Comparison of ENCODE assay signal across 28 mouse cellular contexts in genomic region chr7:96476987-96477613, GRCm38 (mm10).
DNase-seq lines count a peak whose midpoint lies in the region; ATAC-seq and TF ChIP-seq lines count a peak whose summit lies in the region.
"Had no signal": no experiment of that assay in that cellular context is flagged by ENCODE, and none has a peak within 500 bp of the region (broad histone marks: within the 10 kb centered on the region; RNA-seq: fewer than 3 reads in every experiment).

No protein-coding gene starts in this region.

- in situ Hi-C loops in CH12.LX (cut with MboI; ENCODE audit: low pct_ligation_motif_present, low pct_unique_long_range_greater_than_20kb, low sequenced_read_pairs) = no loop called here

- no peaks in the 10 kb centered on the region for H3K9me3 ChIP-seq in CH12.LX (replicated peaks; ENCODE audit: low read length)
- H3K9me3 ChIP-seq: embryonic facial prominence, embryonic 13.5 days; forebrain, embryonic 12.5 days; hindbrain, embryonic 12.5 days; midbrain, embryonic 10.5 days had no signal

- DNase-seq in liver, adult 2 months (ENCODE audit: extremely low read depth, low read depth, low spot score) = peak; percentile 34
- no peak for DNase-seq in liver
- peak; percentile 66 for DNase-seq in A20 (ENCODE audit: low read depth, low spot score)
- DNase-seq in CH12.LX (ENCODE audit: extremely low read depth) = peak; percentile 68
- no peak for DNase-seq in MN1 (ENCODE audit: low spot score)
- no peak for DNase-seq in kidney, adult 18-20 months
- DNase-seq: adrenal gland, postnatal 14 days; cerebellum, postnatal 25 days; embryo, embryonic 11 days; gastrocnemius, postnatal 10 days; heart, postnatal 10 days; kidney, adult 11 months; kidney, postnatal 4 days; layer of hippocampus, adult 9-11 months; lung, postnatal 4 days; right cerebral cortex, postnatal 14 days; thymus, adult 2 months; thymus, postnatal 4 days had no signal

- no peak for TF ChIP-seq POLR2A in liver, adult 2 months (IDR thresholded peaks at IDR 0.05; ENCODE audit: extremely low read depth, insufficient read depth, low read length)
- TF ChIP-seq POLR2A in CH12.LX (IDR thresholded peaks at IDR 0.05; ENCODE audit: low read depth, low read length) = no peak

- H3K4me2 ChIP-seq in CH12.LX (ENCODE audit: insufficient read depth, low read depth, poor library complexity, severe bottlenecking) = no peak overlapping the region
- H3K4me2 ChIP-seq: embryonic facial prominence, embryonic 13.5 days; forebrain, embryonic 12.5 days; heart, embryonic 12.5 days; hindbrain, embryonic 12.5 days had no signal

- H3K9ac ChIP-seq in liver, adult 2 months (ENCODE audit: low read depth, low read length) = no peak overlapping the region
- no peak overlapping the region for H3K9ac ChIP-seq in CH12.LX (ENCODE audit: insufficient read depth, low read depth)
- H3K9ac ChIP-seq: embryonic facial prominence, embryonic 13.5 days; forebrain, embryonic 12.5 days; heart, embryonic 12.5 days; hindbrain, embryonic 12.5 days; liver, embryonic 14.5 days had no signal

- H3K4me1 ChIP-seq in liver, adult 2 months (ENCODE audit: control insufficient read depth, insufficient read depth, low read length) = no peaks in the 10 kb centered on the region
- peaks cover 0 to 44% of the 10 kb centered on the region in 2 experiments; a peak in 2 of 4 replicates for H3K4me1 ChIP-seq in CH12.LX (ENCODE audit: control insufficient read depth in 1 of 2, insufficient read depth in 2 of 2)
- H3K4me1 ChIP-seq: midbrain, embryonic 10.5 days had no signal

- TF ChIP-seq EP300 in CH12.LX (IDR thresholded peaks at IDR 0.05; ENCODE audit: low read length) = peak; percentile 88

- 74% methylated on average over 6 of the region's 6 CpGs for WGBS in liver, adult 2 months

- dilution Hi-C loops in CH12.LX (cut with MboI; ENCODE audit: extremely low pct_ligation_motif_present, extremely low pct_unique_long_range_greater_than_20kb, low sequenced_read_pairs) = no loop called here

- no peak overlapping the region for H3K27ac ChIP-seq in liver, adult 2 months (replicated peaks; ENCODE audit: insufficient read depth, low read depth, low read length)
- no peak overlapping the region for H3K27ac ChIP-seq in CH12.LX (ENCODE audit: insufficient read depth, low read depth)
- H3K27ac ChIP-seq: embryonic facial prominence, embryonic 13.5 days; forebrain, embryonic 12.5 days; hindbrain, embryonic 12.5 days; liver, embryonic 14.5 days; midbrain, embryonic 10.5 days; stomach, postnatal 0 days had no signal

- no peaks in the 10 kb centered on the region; the same call in 1 of the 2 replicates for H3K27me3 ChIP-seq in liver, adult 2 months (ENCODE audit: control insufficient read depth, insufficient read depth, low read length)
- H3K27me3 ChIP-seq in CH12.LX (replicated peaks) = no peaks in the 10 kb centered on the region
- H3K27me3 ChIP-seq: embryonic facial prominence, embryonic 13.5 days; forebrain, embryonic 12.5 days; hindbrain, embryonic 12.5 days had no signal

- no peak for TF ChIP-seq RAD21 in CH12.LX (IDR thresholded peaks at IDR 0.05; ENCODE audit: low read depth, low read length)

- no peaks in the 10 kb centered on the region for H3K79me2 ChIP-seq in liver, adult 2 months (ENCODE audit: control insufficient read depth, insufficient read depth, low read length)
- H3K79me2 ChIP-seq in CH12.LX (replicated peaks; ENCODE audit: control insufficient read depth, extremely low read depth, insufficient read depth, poor library complexity, severe bottlenecking) = no peaks in the 10 kb centered on the region

- no peak for TF ChIP-seq CTCF in liver, adult 2 months (IDR thresholded peaks at IDR 0.05; ENCODE audit: low read depth, low read length)
- TF ChIP-seq CTCF in CH12.LX (conservative IDR thresholded peaks at IDR 0.05 in 1 of 2, IDR thresholded peaks at IDR 0.05 in 1 of 2; ENCODE audit: low read depth in 2 of 2, low read length in 2 of 2) = no peak

- no peaks in the 10 kb centered on the region for H3K36me3 ChIP-seq in liver, adult 2 months (ENCODE audit: control insufficient read depth, insufficient read depth, low read length)
- no peaks in the 10 kb centered on the region for H3K36me3 ChIP-seq in CH12.LX (replicated peaks in 1 of 2; ENCODE audit: control insufficient read depth in 1 of 2, insufficient read depth in 1 of 2, low read length in 1 of 2)
- H3K36me3 ChIP-seq: embryonic facial prominence, embryonic 13.5 days; forebrain, embryonic 12.5 days; heart, embryonic 12.5 days; hindbrain, embryonic 12.5 days; midbrain, embryonic 10.5 days had no signal

- H3K4me3 ChIP-seq in liver, adult 2 months (ENCODE audit: insufficient read depth, low read depth, low read length) = no peak overlapping the region
- H3K4me3 ChIP-seq in CH12.LX (replicated peaks in 1 of 3; ENCODE audit: low read depth in 2 of 3, low read length in 2 of 3, poor library complexity in 1 of 3) = no peak overlapping the region
- H3K4me3 ChIP-seq: embryonic facial prominence, embryonic 13.5 days; erythroblast, embryonic 14.5 days; forebrain, embryonic 12.5 days; heart, embryonic 12.5 days; hindbrain, embryonic 12.5 days; midbrain, embryonic 10.5 days had no signal

- ATAC-seq in megakaryocyte progenitor cell, adult 5-6 weeks (replicated peaks; ENCODE audit: poor library complexity) = peak; percentile 84
- ATAC-seq: midbrain, embryonic 16.5 days had no signal

TF ChIP-seq in CH12.LX, 34 proteins besides CTCF, POLR2A, EP300 and RAD21:
- TF ChIP-seq MYC (IDR thresholded peaks at IDR 0.05; ENCODE audit: low read depth, low read length) (0 out of 2 replicates have a peak, but pooled peaks have one; percentile 55), IRF4 (IDR thresholded peaks at IDR 0.05; ENCODE audit: low read depth, low read length) (peak; percentile 73; the same call in 1 of the 2 replicates), ZNF384 (IDR thresholded peaks at IDR 0.05; ENCODE audit: low read depth, low read length) (no peak), ETS1 (conservative IDR thresholded peaks at IDR 0.05; ENCODE audit: low read depth, low read length) (no peak), MAFK (IDR thresholded peaks at IDR 0.05; ENCODE audit: insufficient replicate concordance, low read length) (no peak), JUND (conservative IDR thresholded peaks at IDR 0.05; ENCODE audit: low read depth, low read length) (peak; percentile 20; the same call in 1 of the 2 replicates)

Comparison
In these comparisons a context has a peak if more than half of its experiments do, and no peak if none do; other contexts are left out.
1. DNase-seq: peak in liver, adult 2 months (single experiment), A20 (single experiment) and CH12.LX (single experiment); none in liver (single experiment), MN1 (single experiment) and kidney, adult 18-20 months (single experiment).